Mouse (Mus musculus) Muller cell, postnatal 12 days (primary cell): ENCODE results near the gene Vmn1r214.

Experiments used
- DNase-seq: peaks from one replicate; pipeline ENCODE4 v3.0.0-alpha.2; 2015; ENCODE audit errors: inconsistent ontology term

Gene Vmn1r214

GRCm38 (mm10) chr13:23030118-23030517 lies at the start of gene Vmn1r214:
TSS of gene Vmn1r214 (plus strand) at chr13:23030418.
- DNase-seq = no peak

- no peak for DNase-seq
Measured at GRCm38 (mm10) chr13:22990214-22990891, 39.9 kb upstream of the Vmn1r214 start.

- no peak for DNase-seq
Measured at GRCm38 (mm10) chr13:22992178-22992700, 38.0 kb upstream of the Vmn1r214 start.

- DNase-seq = no peak
Measured at GRCm38 (mm10) chr13:22992721-22993120, 37.5 kb upstream of the Vmn1r214 start.

GRCm38 (mm10) chr13:23007356-23007755 lies 22.9 kb upstream of the Vmn1r214 start, which contains the start of gene Vmn1r213:
TSS of gene Vmn1r213 (plus strand) at chr13:23007656.
- no peak for DNase-seq

GRCm38 (mm10) chr13:23018158-23018557 lies 12.1 kb upstream of the Vmn1r214 start:
- no peak for DNase-seq

- DNase-seq = no peak
Measured at GRCm38 (mm10) chr13:23024812-23025211, 5.4 kb upstream of the Vmn1r214 start.

GRCm38 (mm10) chr13:23057778-23058177 lies 27.6 kb downstream of the Vmn1r214 start:
- DNase-seq = no peak

GRCm38 (mm10) chr13:23067725-23068124 lies 37.5 kb downstream of the Vmn1r214 start, which contains the start of gene Vmn1r215:
TSS of gene Vmn1r215 (plus strand) at chr13:23068025.
- no peak for DNase-seq

- DNase-seq = no peak
Measured at GRCm38 (mm10) chr13:23069312-23069711, 39.1 kb downstream of the Vmn1r214 start.
